Mouse (Mus musculus) central nervous system, embryonic 18 days (tissue): Measurements from ENCODE around the gene Mgl2. TPM values are rescaled to one million over a fixed set of nuclear protein-coding genes. Genes with fewer than 3 reads are reported as not detected.

Experiments
- polyA plus RNA-seq: library from polyadenylated mRNA; depleted of rRNA; stranded (reverse); fragments of >200 nt; gene quantifications from 2 replicates; pipeline ENCODE4 v1.2.3, GENCODE M21; 2012; rRNA removed

Mgl2 gene
- 0.74 and 0.91 TPM in 2 replicates for polyA plus RNA-seq

GRCm38 (mm10) chr11:70129926-70130379 is at the start of gene Mgl2:
Gene Mgl2 (plus strand): TSS chr11:70130329.

DNA sequence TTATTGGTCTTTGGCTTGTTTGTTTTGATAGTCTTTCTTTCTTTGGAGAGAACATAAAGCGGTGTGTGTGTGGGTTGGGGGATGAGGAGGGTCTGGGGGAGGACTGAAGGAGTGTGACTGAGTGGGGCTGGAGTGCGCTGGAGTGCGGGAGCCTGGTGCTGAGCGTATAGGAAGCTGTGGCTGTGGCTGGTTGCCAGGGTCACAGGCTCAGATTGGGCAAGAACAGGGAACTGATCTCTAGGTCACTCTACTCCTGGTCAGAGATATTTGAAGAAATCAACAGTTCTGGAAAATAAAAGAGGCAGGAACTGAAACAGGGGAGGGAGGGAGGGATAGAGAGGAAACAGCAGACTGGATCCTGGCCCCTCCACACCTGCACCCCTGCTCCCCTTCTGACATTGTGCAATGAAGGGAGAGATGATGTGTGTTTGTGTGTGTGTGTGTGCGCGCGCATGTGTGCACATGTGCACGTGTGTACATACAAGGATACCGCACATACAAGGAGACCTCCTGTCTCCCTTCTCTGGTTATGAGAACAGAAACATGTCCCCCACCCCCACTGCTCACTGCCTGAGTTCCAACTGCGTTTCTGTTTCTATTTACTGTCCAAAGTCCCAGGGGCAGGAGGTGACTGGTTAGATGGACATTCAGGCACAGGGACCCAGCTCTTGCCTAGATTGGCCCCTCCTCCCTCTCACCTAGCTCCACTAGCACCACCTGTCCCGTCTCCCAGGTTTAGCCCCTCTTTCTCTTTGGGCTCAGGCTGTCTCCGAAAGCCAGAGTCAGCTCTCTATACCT is 37.9 kb upstream of the Mgl2 start, which contains the start of gene Asgr2:
TSS of gene Asgr2 (plus strand) at position 659 of the 798 bp plus-strand sequence.

DNA sequence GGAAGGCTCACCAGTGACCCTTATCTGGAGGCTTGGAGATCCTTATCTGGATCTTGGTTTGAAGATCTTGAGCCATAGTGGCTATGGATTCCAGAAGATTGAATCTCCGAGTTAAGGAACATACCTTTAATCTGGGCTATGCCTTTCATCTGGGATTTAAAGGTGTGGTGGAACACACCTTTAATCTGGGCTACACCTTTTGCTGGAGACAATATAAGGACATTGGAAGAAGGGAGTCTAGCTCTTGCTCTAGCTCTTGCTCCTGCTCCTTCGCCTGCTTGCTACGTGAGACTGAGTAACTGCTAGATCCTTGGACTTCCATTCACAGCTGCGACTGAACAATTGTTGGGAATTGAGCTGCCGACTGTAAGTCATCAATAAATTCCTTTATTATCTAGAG is 25.8 kb downstream of the Mgl2 start, which contains the start of gene Clec10a:
TSS of gene Clec10a (plus strand) at position 301 of the 400 bp plus-strand sequence.

Other genes with a start within 250 kb of the Mgl2 start
- gene Kctd11, start 248.9 kb upstream of the Mgl2 start, polyA plus RNA-seq: 1.2 TPM in 2 replicates
- gene Acap1, start 234.8 kb upstream of the Mgl2 start, polyA plus RNA-seq: 0.61 and 0.68 TPM in 2 replicates
- 5.3 and 5.6 TPM in 2 replicates for gene 2810408A11Rik, start 229.3 kb upstream of the Mgl2 start, polyA plus RNA-seq
- 111 and 113 TPM in 2 replicates for gene Neurl4, start 229.3 kb upstream of the Mgl2 start, polyA plus RNA-seq
- gene Gps2, start 216.4 kb upstream of the Mgl2 start, polyA plus RNA-seq: 60.8 and 63.8 TPM in 2 replicates
- gene Eif5a, start 208.4 kb upstream of the Mgl2 start, polyA plus RNA-seq: 777 and 816 TPM in 2 replicates
- 48.3 and 53.7 TPM in 2 replicates for gene Ybx2, start 194.5 kb upstream of the Mgl2 start, polyA plus RNA-seq
- 3.7 and 4.9 TPM in 2 replicates for gene Slc2a4, start 182.1 kb upstream of the Mgl2 start, polyA plus RNA-seq
- 0.21 and 2.5 TPM in 2 replicates for gene Cldn7, start 165.6 kb upstream of the Mgl2 start, polyA plus RNA-seq
- gene Ctdnep1, start 149.2 kb upstream of the Mgl2 start, polyA plus RNA-seq: 93.3 and 102 TPM in 2 replicates
- gene Elp5, start 147.8 kb upstream of the Mgl2 start, polyA plus RNA-seq: 151 and 159 TPM in 2 replicates
- gene Gabarap, start 139.2 kb upstream of the Mgl2 start, polyA plus RNA-seq: 412 and 425 TPM in 2 replicates
- gene Phf23, start 134.6 kb upstream of the Mgl2 start, polyA plus RNA-seq: 41.8 and 47.6 TPM in 2 replicates
- gene Dvl2, start 129.7 kb upstream of the Mgl2 start, polyA plus RNA-seq: 26.9 and 34.5 TPM in 2 replicates
- gene Acadvl, start 114.9 kb upstream of the Mgl2 start, polyA plus RNA-seq: 46.1 and 54.7 TPM in 2 replicates
- 242 and 275 TPM in 2 replicates for gene Dlg4, start 113.4 kb upstream of the Mgl2 start, polyA plus RNA-seq
- 3.4 and 3.5 TPM in 2 replicates for gene Asgr1, start 76.2 kb upstream of the Mgl2 start, polyA plus RNA-seq
- 0.28 and 0.35 TPM in 2 replicates for gene Asgr2, start 37.7 kb upstream of the Mgl2 start, polyA plus RNA-seq
- 0.93 and 1.1 TPM in 2 replicates for gene Clec10a, start 25.9 kb downstream of the Mgl2 start, polyA plus RNA-seq
- gene Slc16a11, start 82.4 kb downstream of the Mgl2 start, polyA plus RNA-seq: 16.9 and 18.9 TPM in 2 replicates
- 10.1 and 12.7 TPM in 2 replicates for gene Slc16a13, start 90.7 kb downstream of the Mgl2 start, polyA plus RNA-seq
- 5.1 and 5.5 TPM in 2 replicates for gene Bcl6b, start 99.5 kb downstream of the Mgl2 start, polyA plus RNA-seq
- 150 and 160 TPM in 2 replicates for gene 0610010K14Rik, start 107.6 kb downstream of the Mgl2 start, polyA plus RNA-seq
- gene Gm21988, start 109.5 kb downstream of the Mgl2 start, polyA plus RNA-seq: 12.2 and 12.8 TPM in 2 replicates
- 122 and 145 TPM in 2 replicates for gene Rnasek, start 109.5 kb downstream of the Mgl2 start, polyA plus RNA-seq
- gene Alox12, start 125.0 kb downstream of the Mgl2 start, polyA plus RNA-seq: 0.45 and 0.60 TPM in 2 replicates
- 0.03 TPM in 1 of 2 replicates, not detected in the other for gene Alox12e, start 192.3 kb downstream of the Mgl2 start, polyA plus RNA-seq
- 0.12 and 0.45 TPM in 2 replicates for gene Alox15, start 221.7 kb downstream of the Mgl2 start, polyA plus RNA-seq